Mouse (Mus musculus) MEL (cell line): ENCODE measurements around the gene Gpr171. TPM values are rescaled to one million over a fixed set of nuclear protein-coding genes. Genes with fewer than 3 reads are reported as not detected.

Source experiments
- DNase-seq: peaks from one replicate; pipeline ENCODE4 v3.0.0; 2011; ENCODE audit warnings: low read depth, low spot score
- H3K27ac ChIP-seq: 2 replicates; pipeline ENCODE4 v1.5.1; 2012; ENCODE audit warnings: low read depth, mild to moderate bottlenecking, control low read depth, low read length, moderate library complexity; ENCODE audit not compliant: control insufficient read depth
- H3K27me3 ChIP-seq, 2 experiments: fragments of 150-350 bp in 1 of 2; sonication (generic) in 1 of 2; 2 replicates each; pipeline ENCODE4 v1.6.1; 2012; ENCODE audit warnings: low read length in 2 of 2, mild to moderate bottlenecking in 2 of 2, improper control_type of control experiment in 1 of 2, moderate library complexity in 1 of 2; ENCODE audit not compliant: insufficient read depth in 2 of 2, control insufficient read depth in 1 of 2
- H3K36me3 ChIP-seq, 2 experiments: 2 replicates each; pipeline ENCODE4 v1.6.1; 2012 to 2014; ENCODE audit warnings: low read length in 2 of 2, improper control_type of control experiment in 1 of 2, inconsistent platforms in 1 of 2, mild to moderate bottlenecking in 1 of 2; ENCODE audit not compliant: insufficient read depth in 2 of 2, control insufficient read depth in 1 of 2
- H3K4me1 ChIP-seq, 2 experiments: fragments of 150-350 bp in 1 of 2; sonication (generic) in 1 of 2; 2 replicates each; pipeline ENCODE4 v1.6.1; 2012; ENCODE audit warnings: low read length in 2 of 2, improper control_type of control experiment in 1 of 2, mild to moderate bottlenecking in 1 of 2; ENCODE audit not compliant: insufficient read depth in 2 of 2, control insufficient read depth in 1 of 2
- H3K4me3 ChIP-seq, 2 experiments: fragments of 150-350 bp in 1 of 2; sonication (generic) in 1 of 2; 2 replicates each; pipeline ENCODE4 v1.5.1; 2012; ENCODE audit warnings: low read depth in 2 of 2, low read length in 2 of 2, mild to moderate bottlenecking in 2 of 2, moderate library complexity in 2 of 2, control low read depth in 1 of 2, improper control_type of control experiment in 1 of 2; ENCODE audit not compliant: control insufficient read depth in 1 of 2, insufficient read depth in 1 of 2
- H3K79me2 ChIP-seq: 2 replicates; pipeline ENCODE4 v1.6.1; 2012; ENCODE audit warnings: mild to moderate bottlenecking, low read length, moderate library complexity; ENCODE audit not compliant: control insufficient read depth, poor library complexity, insufficient read depth
- H3K9ac ChIP-seq: 2 replicates; pipeline ENCODE4 v1.6.1; 2012; ENCODE audit warnings: low read depth, mild to moderate bottlenecking, control low read depth, low read length, moderate library complexity; ENCODE audit not compliant: control insufficient read depth, poor library complexity, severe bottlenecking
- H3K9me3 ChIP-seq: fragments of 150-350 bp; sonication (generic); replicated peaks from 2 replicates; pipeline ENCODE4 v1.6.1; 2012; ENCODE audit warnings: mild to moderate bottlenecking, low read length, improper control_type of control experiment, moderate library complexity; ENCODE audit not compliant: insufficient read depth
- CHD1 ChIP-seq: IDR thresholded peaks from 2 replicates; pipeline ENCODE4 v1.6.1; 2012; ENCODE audit warnings: low read depth, mild to moderate bottlenecking, inconsistent platforms, low read length, improper control_type of control experiment
- CTCF ChIP-seq, 3 experiments: IDR thresholded peaks in 2 of 3; conservative IDR thresholded peaks in 1 of 3; 2 replicates each; pipeline ENCODE4 v1.5.1; 2011 to 2012; ENCODE audit warnings: low read length in 3 of 3, low read depth in 2 of 3, mild to moderate bottlenecking in 2 of 3, improper control_type of control experiment in 1 of 3, inconsistent platforms in 1 of 3, mixed read lengths in 1 of 3, moderate library complexity in 1 of 3; ENCODE audit not compliant: control insufficient read depth in 1 of 3, insufficient read depth in 1 of 3, poor library complexity in 1 of 3, severe bottlenecking in 1 of 3
- EP300 ChIP-seq, 2 experiments: IDR thresholded peaks; 2 replicates each; pipeline ENCODE4 v1.6.1; 2011; ENCODE audit warnings: improper control_type of control experiment in 2 of 2, low read length in 2 of 2, low read depth in 1 of 2, mild to moderate bottlenecking in 1 of 2
- ETS1 ChIP-seq: IDR thresholded peaks from 2 replicates; pipeline ENCODE4 v1.6.1; 2012; ENCODE audit warnings: low read depth, mild to moderate bottlenecking, inconsistent platforms, low read length, improper control_type of control experiment, moderate library complexity
- GATA1 ChIP-seq: IDR thresholded peaks from 2 replicates; pipeline ENCODE4 v1.6.1; 2011; ENCODE audit warnings: low read depth, low read length, improper control_type of control experiment
- HCFC1 ChIP-seq: IDR thresholded peaks from 2 replicates; pipeline ENCODE4 v1.6.1; 2012; ENCODE audit warnings: low read depth, mild to moderate bottlenecking, inconsistent platforms, low read length, improper control_type of control experiment, moderate library complexity
- KAT2A ChIP-seq: conservative IDR thresholded peaks from 2 replicates; pipeline ENCODE4 v1.6.1; 2012; ENCODE audit warnings: low read depth, low read length, improper control_type of control experiment, inconsistent platforms
- MAFK ChIP-seq: IDR thresholded peaks from 2 replicates; pipeline ENCODE4 v1.6.1; 2011; ENCODE audit warnings: low read depth, mild to moderate bottlenecking, low read length, improper control_type of control experiment, borderline replicate concordance
- MAX ChIP-seq: IDR thresholded peaks from 2 replicates; pipeline ENCODE4 v1.6.1; 2011; ENCODE audit warnings: low read length, improper control_type of control experiment
- MAZ ChIP-seq: IDR thresholded peaks from 2 replicates; pipeline ENCODE4 v1.6.1; 2012; ENCODE audit warnings: low read depth, mild to moderate bottlenecking, inconsistent platforms, low read length, improper control_type of control experiment
- MEF2A ChIP-seq: IDR thresholded peaks from 2 replicates; pipeline ENCODE4 v1.6.1; 2014; ENCODE audit warnings: low read depth, mild to moderate bottlenecking, inconsistent platforms, low read length, improper control_type of control experiment; ENCODE audit not compliant: poor library complexity, insufficient replicate concordance, severe bottlenecking; ENCODE audit errors: extremely low read depth
- MXI1 ChIP-seq: IDR thresholded peaks from 2 replicates; pipeline ENCODE4 v1.6.1; 2011; ENCODE audit warnings: mild to moderate bottlenecking, low read depth, low read length, improper control_type of control experiment
- MYB ChIP-seq: IDR thresholded peaks from 2 replicates; pipeline ENCODE4 v1.6.1; 2011; ENCODE audit warnings: mild to moderate bottlenecking, low read depth, low read length, improper control_type of control experiment
- MYC ChIP-seq: IDR thresholded peaks from 2 replicates; pipeline ENCODE4 v1.6.1; 2011; ENCODE audit warnings: low read depth, mild to moderate bottlenecking, low read length, improper control_type of control experiment, moderate library complexity
- NELFE ChIP-seq: IDR thresholded peaks from 2 replicates; pipeline ENCODE4 v1.6.1; 2011; ENCODE audit warnings: low read depth, low read length, improper control_type of control experiment
- POLR2A ChIP-seq, 2 experiments: IDR thresholded peaks; 2 replicates each; pipeline ENCODE4 v1.6.1; 2011 to 2012; ENCODE audit warnings: low read length in 2 of 2, mild to moderate bottlenecking in 2 of 2, control low read depth in 1 of 2, improper control_type of control experiment in 1 of 2, low read depth in 1 of 2, moderate library complexity in 1 of 2; ENCODE audit not compliant: control insufficient read depth in 1 of 2, insufficient read depth in 1 of 2, poor library complexity in 1 of 2
- POLR2AphosphoS2 ChIP-seq: IDR thresholded peaks from 2 replicates; pipeline ENCODE4 v1.6.1; 2011; ENCODE audit warnings: low read length, improper control_type of control experiment
- RCOR1 ChIP-seq: IDR thresholded peaks from 2 replicates; pipeline ENCODE4 v1.6.1; 2012; ENCODE audit warnings: low read depth, mild to moderate bottlenecking, inconsistent platforms, low read length, improper control_type of control experiment
- SMC3 ChIP-seq: IDR thresholded peaks from 2 replicates; pipeline ENCODE4 v1.6.1; 2011; ENCODE audit warnings: low read depth, low read length, improper control_type of control experiment
- TAL1 ChIP-seq: IDR thresholded peaks from 2 replicates; pipeline ENCODE4 v1.6.1; 2012; ENCODE audit warnings: mild to moderate bottlenecking, inconsistent platforms, low read length, moderate library complexity, mixed read lengths
- TBP ChIP-seq: IDR thresholded peaks from 2 replicates; pipeline ENCODE4 v1.8.0; 2011; ENCODE audit warnings: low read depth, low read length, improper control_type of control experiment
- TCF12 ChIP-seq: IDR thresholded peaks from 2 replicates; pipeline ENCODE4 v1.6.1; 2014; ENCODE audit warnings: low read depth, mild to moderate bottlenecking, inconsistent platforms, low read length, improper control_type of control experiment, moderate library complexity
- UBTF ChIP-seq: IDR thresholded peaks from 2 replicates; pipeline ENCODE4 v1.6.1; 2012; ENCODE audit warnings: low read depth, mild to moderate bottlenecking, inconsistent platforms, low read length, improper control_type of control experiment, moderate library complexity, borderline replicate concordance; ENCODE audit not compliant: insufficient read depth
- USF1 ChIP-seq: IDR thresholded peaks from 2 replicates; pipeline ENCODE4 v1.6.1; 2014; ENCODE audit warnings: low read depth, mild to moderate bottlenecking, inconsistent platforms, low read length, improper control_type of control experiment, moderate library complexity
- USF2 ChIP-seq, 2 experiments: IDR thresholded peaks; 2 replicates each; pipeline ENCODE4 v1.6.1; 2011 to 2012; ENCODE audit warnings: improper control_type of control experiment in 2 of 2, low read length in 2 of 2, borderline replicate concordance in 1 of 2, inconsistent platforms in 1 of 2, low read depth in 1 of 2, mild to moderate bottlenecking in 1 of 2; ENCODE audit not compliant: insufficient read depth in 1 of 2
- ZKSCAN1 ChIP-seq: IDR thresholded peaks from 2 replicates; pipeline ENCODE4 v1.6.1; 2012; ENCODE audit warnings: low read depth, mild to moderate bottlenecking, inconsistent platforms, low read length, improper control_type of control experiment, moderate library complexity
- ZMIZ1 ChIP-seq: IDR thresholded peaks from 2 replicates; pipeline ENCODE4 v1.6.1; 2012; ENCODE audit warnings: low read depth, mild to moderate bottlenecking, inconsistent platforms, low read length, improper control_type of control experiment, moderate library complexity
- ZNF384 ChIP-seq: IDR thresholded peaks from 2 replicates; pipeline ENCODE4 v1.6.1; 2012; ENCODE audit warnings: low read depth, mild to moderate bottlenecking, inconsistent platforms, low read length, improper control_type of control experiment
- polyA plus RNA-seq, 2 experiments: library from polyadenylated mRNA; stranded (reverse) in 1 of 2; unstranded in 1 of 2; fragments of >175 nt in 1 of 2; fragments of >200 nt in 1 of 2; gene quantifications; 2 replicates each; pipeline versions ENCODE4 v1.2.1 to v1.2.4; 2012; ENCODE audit warnings: low replicate concordance in 2 of 2, low read depth in 1 of 2; ENCODE audit not compliant: insufficient read length in 2 of 2, insufficient read depth in 1 of 2, missing spikeins in 1 of 2
- total RNA-seq: library from RNA; depleted of rRNA; stranded (reverse); fragments of 300-350 nt; gene quantifications from 2 replicates; pipeline ENCODE4 v1.2.3, GENCODE M21; 2012

Gene Gpr171
- total and polyA plus RNA-seq, 3 experiments = not detected

- Histone ChIP-seq H3K27ac (no peak overlapping the region; the same call in 1 of the 2 replicates), H3K9ac (no peak overlapping the region; the same call in 1 of the 2 replicates), H3K4me3 (peak overlapping the region; percentile 9 to 17; a peak in 2 of 4 replicates), H3K4me1 (peaks cover 11 to 25% of the 10 kb centered on the region in 2 experiments), H3K9me3 (no peaks in the 10 kb centered on the region), H3K79me2 (no peaks in the 10 kb centered on the region), H3K27me3 (no peaks in the 10 kb centered on the region), H3K36me3 (peaks cover 0 to 25% of the 10 kb centered on the region in 2 experiments; a peak in 2 of 4 replicates)
- TF ChIP-seq UBTF (no peak), MAX (no peak), MEF2A (no peak), POLR2AphosphoS2 (no peak), ETS1 (peak; percentile 59), USF1 (no peak), MYB (no peak), MYC (peak; percentile 55), HCFC1 (no peak), GATA1 (peak; percentile 76), CHD1 (no peak), TAL1 (peak; percentile 34; the same call in 1 of the 2 replicates), ZMIZ1 (no peak), ZKSCAN1 (no peak), MAFK (no peak), USF2 (IDR thresholded peaks at IDR 0.05; ENCODE audit: borderline replicate concordance in 1 of 2, insufficient read depth in 1 of 2, low read depth in 1 of 2, low read length in 2 of 2) (no peak), RCOR1 (0 out of 2 replicates have a peak, but pooled peaks have one; percentile 26), KAT2A (no peak), CTCF (IDR thresholded peaks at IDR 0.05 in 2 of 3, conservative IDR thresholded peaks at IDR 0.05 in 1 of 3; ENCODE audit: control insufficient read depth in 1 of 3, insufficient read depth in 1 of 3, low read depth in 2 of 3, low read length in 3 of 3, poor library complexity in 1 of 3, severe bottlenecking in 1 of 3) (no peak), ZNF384 (no peak), MXI1 (peak; percentile 53; the same call in 1 of the 2 replicates), EP300 (IDR thresholded peaks at IDR 0.05; ENCODE audit: low read depth in 1 of 2, low read length in 2 of 2) (peak; percentile 62 to 81), SMC3 (no peak), TCF12 (peak; percentile 68; the same call in 1 of the 2 replicates), POLR2A (IDR thresholded peaks at IDR 0.05; ENCODE audit: control insufficient read depth in 1 of 2, insufficient read depth in 1 of 2, low read depth in 1 of 2, low read length in 2 of 2, poor library complexity in 1 of 2) (no peak), TBP (0 out of 2 replicates have a peak, but pooled peaks have one; percentile 32), MAZ (no peak), NELFE (no peak)
- peak; percentile 66 for DNase-seq
Observed at GRCm38 (mm10) chr3:59125783-59126555, 24.3 kb upstream of the Gpr171 start.
